Mouse (Mus musculus): ENCODE measurements around the gene 5530401A14Rik.

The 5530401A14Rik gene

DNA sequence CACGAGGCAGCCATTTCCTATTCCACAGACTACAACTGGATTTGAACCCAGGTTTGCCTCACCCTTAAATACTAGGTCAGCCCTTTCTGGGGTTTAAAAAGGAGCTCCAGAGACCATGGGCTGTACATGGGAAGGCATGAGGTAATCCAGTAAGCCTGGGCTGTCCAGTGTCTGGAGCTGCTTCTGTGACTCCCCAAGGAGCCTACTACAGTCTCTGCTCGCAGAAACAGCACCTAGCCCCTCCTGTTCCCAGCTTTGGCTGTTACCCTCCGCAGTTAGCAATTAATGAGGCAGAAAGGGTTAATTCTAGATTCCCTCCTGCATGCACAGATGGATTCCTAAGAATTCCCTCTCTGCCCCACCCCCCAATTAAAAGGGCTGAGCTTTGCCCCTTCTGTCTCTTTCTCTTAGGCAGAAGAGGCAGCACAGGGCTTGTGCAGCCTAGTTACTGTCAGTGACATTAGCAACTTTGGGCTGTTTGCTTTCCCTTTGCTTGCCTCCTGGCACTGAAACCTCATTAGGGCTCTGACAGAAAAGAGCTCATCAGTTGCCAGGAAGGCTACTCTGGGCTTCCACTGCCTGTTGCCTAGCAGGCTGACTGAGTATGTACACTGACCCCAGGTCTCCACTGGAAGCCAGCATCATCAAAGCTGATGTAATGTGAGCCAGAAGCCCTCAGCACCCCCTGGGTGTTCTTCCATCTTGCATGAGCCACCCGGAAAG, at the start of gene 5530401A14Rik:
Gene 5530401A14Rik (plus strand): TSS at position 424 of the 723 bp plus-strand sequence.
- DNase-seq (ENCODE audit: low read depth): no peak

DNA sequence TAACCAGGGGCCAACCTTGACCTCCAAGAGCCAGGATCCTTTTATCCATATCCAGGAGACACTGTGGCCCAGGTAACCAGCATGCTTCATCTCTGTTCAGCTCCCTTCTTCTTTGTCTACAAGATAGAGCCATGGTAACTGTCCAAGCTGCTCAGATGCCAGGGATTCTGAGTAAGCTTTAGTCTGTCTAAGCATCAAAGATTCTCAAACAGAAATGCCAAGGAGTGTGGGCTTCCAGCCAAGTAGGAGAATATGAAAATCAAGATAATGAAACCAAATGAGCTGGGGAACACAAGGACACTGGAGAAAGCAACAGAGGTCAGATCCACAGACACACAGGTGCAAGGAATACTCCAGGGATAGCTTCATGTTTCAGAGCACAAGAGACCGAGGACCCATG, 45.7 kb upstream of the 5530401A14Rik start:
- no peak for DNase-seq (ENCODE audit: low read depth)

DNA sequence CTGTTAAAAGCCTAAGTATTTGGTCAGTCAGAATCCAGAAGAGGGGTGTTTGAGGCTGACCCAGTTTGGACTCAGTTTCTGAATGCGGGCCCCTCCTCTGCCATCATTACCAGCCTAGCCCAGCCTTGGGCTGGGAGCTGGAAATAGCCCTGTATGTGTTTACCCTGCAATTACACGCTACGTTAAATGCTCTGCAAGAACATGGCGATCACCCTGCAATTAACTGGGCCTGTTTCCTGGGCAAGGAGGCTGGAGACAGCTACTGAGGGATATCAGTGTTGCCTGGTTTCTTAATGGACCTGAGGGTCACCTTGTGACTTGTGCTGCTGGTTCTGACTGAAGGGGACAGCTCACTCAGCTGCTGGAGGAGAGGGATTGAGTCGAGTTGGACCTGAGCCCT, 43.9 kb upstream of the 5530401A14Rik start:
- DNase-seq (ENCODE audit: low read depth): no peak

DNA sequence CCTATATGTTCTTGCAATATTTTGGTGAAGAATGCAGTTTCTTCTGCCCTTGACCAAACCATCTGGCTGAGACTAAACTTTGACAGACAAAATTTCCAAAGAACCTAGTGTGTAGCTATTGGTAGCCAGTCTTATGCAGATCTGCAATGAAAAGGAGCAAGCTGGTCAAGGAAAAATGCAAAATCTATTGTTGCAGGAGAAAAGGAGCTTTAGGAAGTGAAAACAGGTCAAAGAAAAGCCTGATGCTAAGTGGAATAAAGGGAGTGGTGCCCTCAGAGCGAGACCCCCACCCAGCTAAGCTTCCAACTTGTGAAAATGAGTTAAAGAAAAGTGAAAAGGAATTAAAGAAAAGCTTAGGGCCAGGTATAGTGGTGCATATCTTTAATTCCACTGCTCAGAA, 28.1 kb upstream of the 5530401A14Rik start:
- DNase-seq (ENCODE audit: low read depth): no peak

DNA sequence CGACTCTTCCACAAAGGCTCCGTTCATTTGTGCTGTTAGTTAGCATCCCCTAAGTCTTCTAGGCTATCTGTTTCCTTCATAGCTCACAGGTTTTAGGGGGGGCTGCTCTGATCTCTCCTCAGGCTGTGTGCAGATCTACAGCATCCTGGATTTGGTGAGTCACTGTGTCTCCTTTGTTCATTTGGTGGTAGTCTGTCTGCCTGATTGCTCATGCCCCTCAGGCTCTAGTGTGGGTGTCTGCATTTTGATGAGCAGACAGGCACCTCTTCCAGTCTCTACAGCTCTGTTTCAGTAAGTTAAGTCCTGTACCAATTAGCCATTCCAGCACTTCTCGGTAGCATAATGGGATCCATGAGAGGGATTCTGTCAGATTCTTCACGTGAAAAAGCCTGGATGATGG, 22.0 kb upstream of the 5530401A14Rik start:
- no peak for DNase-seq (ENCODE audit: low read depth)

DNA sequence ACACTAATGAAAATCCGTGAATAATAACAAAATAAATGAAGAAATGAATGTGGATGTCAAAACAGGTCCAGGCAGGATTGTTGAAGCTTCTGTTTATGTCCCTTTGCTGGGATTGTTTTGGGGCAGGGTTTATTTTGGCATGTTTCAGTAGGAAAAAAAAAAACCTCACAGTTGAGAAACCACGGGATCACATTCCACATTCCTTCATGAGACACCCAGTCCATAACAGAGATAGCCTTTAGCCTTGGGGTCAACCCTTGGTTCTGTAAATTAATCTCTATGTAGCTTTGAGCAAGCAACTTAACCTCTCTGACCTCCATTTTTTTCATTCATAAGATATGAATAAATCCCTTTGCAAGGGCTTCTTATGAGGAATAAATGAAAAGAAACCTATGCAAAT, 19.5 kb upstream of the 5530401A14Rik start:
- DNase-seq (ENCODE audit: low read depth): no peak

DNA sequence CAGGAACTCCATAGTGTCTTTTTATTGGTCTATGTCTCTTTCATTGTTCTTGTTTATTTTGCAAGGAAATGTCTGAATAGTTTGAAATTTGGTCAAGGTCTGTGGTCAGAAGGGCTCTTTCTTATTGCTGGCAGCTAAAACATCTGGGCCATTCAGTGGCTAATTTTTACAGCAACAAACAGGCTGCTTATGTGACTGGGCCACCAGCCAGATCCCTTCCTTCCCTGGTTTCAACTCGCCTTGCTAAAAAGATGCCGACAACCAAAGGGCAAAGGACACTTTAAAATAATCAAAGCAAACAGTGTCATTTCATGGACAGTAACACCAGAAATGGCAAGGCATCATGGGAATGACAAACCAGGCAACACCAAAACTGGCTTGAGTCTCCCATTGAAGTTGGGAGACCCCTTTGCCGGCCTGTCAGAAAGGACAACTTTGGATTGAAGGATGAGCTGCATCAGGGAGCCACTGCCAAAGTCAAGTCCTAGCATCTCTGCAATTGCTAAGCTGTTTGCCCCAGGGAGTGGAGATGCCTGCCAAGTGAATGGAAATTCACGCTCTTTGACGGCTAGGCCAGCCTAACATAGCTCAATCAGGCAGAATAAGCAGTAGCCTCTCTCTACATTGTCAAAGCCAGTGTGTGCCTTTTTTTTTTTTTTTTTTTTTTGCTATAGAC, 15.3 kb upstream of the 5530401A14Rik start:
- no peak for DNase-seq (ENCODE audit: low read depth)

DNA sequence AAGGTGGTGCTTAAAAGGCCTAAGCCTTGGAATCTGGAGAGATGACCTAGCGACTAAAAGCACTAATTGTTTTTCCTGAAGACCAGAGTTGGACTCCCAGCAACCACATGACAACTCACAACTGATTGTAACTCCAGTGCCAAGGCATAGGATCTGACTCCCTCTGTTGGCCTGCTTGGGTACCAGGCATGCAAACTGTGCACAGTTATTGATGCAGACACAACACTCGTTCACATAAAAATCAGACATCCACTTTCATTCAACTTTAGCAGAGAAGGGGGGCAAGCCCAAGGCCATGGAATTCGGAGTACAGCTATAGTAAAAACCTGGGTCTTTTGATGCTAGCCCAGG, 14.8 kb upstream of the 5530401A14Rik start:
- DNase-seq (ENCODE audit: low read depth): no peak

DNA sequence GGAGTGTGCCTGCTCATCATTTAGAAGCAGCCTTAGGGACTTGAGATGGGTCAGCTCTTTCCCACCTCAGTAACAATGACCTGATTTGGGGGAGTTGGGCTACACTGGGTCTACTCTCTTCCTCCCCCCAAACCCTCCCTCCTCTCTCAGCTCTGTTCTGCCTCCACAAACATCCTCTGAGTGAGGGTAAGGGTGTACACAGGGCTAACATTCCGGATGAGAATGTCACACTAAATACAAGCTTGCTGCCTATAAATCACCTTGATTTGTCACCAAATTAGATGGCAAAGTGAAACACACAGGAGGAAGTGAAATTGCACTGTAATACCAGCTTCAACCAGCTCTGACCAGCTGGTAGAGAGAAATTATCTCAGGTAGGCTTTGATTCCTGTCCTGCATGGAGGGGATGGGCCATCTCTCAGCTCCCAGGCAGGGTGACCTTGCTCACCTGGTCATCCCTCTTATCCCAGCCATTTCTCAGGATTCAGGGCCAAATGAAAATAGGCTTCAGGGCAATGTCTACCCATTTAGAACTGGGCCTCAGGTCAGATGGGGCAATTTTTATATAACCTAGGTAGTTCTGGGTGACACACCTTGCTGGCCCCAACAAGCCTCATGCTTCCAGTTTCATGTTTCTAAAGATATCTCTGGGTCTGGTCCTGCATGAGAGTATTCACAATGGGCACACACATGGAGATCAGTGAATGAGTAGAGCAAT, 12.5 kb upstream of the 5530401A14Rik start:
- DNase-seq (ENCODE audit: low read depth): no peak

DNA sequence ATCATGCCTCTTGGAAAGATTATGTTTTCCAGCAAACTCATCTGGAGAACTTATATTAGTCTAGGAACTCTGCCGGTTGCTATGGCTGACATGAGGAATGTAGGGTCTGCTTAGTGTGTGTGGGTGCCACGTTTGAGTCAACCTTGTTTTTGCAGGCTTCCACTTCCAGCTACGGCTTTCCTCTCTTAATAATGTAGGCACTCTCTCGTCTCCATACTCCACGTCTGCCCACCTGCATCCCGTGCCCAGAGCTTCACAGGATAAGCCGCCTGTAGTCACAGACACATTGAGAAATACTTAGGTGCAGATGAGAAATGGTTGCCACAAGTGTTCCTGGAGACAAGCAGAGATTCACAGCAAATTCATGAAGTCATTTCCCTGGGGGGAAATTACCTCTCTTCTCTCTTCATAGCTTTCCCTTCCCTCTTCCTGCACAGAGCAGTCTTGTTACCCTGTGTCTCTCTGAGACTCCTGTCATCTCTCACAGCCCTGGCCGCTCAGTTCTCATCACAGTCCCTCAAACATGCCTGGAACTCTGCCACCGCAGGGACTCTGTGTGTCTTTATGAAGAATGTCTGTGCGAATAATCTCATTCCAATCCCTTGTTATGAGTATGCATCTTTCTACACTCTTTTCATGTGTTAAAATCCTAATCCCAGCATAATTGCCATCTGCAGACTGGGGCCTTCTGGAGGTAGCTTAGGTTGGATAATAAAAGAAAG, 5.3 kb downstream of the 5530401A14Rik start:
- no peak for DNase-seq (ENCODE audit: low read depth)

DNA sequence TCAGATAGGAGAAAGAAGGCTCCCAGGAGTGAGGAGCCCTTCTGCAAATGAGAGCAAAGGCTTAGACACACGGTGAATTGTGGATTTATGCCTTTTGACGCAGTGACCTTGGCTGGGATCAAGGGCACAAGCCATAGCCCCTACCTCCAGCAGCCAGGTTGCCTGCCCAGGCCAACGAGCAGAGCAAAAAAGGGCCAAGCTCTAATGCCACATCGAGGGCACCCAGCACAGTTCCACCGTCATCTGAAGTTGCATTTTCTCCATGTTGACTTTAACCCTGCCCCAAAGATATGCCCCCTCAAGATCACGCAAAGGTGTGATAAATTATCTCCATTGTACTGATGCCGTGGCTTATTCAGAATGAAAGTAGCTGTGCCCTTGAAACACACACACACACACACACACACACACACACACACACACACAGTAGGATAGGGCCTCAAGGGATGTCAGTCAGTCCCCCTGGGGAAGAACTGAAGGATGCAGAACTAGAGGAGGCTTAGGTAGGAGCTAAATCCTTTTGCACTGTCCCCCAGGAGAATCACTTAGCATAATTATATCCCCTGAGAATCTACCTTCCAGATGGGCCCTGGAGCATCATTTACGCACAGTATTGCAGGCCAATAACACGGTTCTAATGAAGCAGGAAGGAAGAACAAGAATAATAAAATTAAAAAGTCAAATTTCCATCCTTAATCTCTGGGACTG, 11.2 kb downstream of the 5530401A14Rik start:
- DNase-seq (ENCODE audit: low read depth): no peak

DNA sequence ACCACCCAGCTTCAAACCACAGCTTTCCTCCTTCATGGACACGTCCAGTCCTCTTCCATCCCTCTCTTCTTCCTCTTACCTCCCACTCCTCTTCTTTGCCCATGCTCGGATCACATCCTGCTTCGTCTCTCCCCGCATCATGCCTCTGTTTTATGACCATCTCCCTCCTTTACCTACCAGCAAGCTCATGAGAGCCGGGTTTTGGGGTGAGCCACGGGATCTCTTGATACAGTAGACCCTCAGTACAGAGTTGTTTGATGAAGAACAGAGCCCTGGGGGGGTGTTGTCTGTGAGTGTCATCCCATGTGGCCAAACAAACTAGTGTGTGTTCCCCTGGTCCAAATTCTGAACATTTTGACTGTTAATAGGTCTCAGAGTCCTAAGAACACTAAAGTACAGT, 36.0 kb downstream of the 5530401A14Rik start:
- DNase-seq (ENCODE audit: low read depth): no peak

DNA sequence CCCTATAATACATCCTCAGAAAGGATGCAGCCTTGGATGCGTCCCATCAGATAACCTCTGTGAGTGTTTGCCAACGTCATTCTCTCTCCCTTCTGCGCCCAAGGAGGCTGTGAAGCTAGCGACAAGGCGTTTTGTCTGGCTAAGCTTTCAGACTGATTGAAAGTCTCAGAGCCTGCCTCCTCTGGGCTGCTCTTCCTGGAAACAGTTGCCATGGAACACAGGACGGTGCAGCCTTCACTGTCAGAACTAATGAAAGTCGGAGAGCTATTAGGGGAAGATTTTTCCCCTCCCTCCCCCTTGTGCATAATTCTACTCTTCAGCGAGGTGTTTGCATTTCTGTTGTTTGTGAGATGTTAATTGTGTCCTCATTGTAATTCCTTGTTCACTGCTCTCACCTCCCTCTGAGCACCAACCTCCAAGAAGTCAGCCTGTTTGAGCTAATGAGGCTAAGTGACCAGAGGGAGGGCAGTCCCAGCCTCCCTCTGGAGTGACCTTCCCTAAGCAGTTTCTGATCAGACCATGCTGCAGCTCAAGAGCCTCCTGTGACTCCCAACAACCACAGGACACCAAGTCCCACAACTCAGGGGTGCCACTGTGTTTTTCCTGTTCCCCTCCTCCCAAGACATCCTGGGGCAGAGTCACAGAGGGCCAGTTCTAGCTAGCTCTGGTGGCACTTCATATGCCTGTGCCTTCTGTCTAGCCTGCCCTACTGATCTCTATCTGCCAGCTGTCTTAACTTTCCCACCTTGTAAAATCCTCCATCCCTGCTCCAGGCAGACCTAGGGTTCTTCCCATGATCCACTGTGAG, 37.3 kb downstream of the 5530401A14Rik start:
- no peak for DNase-seq (ENCODE audit: low read depth)

DNA sequence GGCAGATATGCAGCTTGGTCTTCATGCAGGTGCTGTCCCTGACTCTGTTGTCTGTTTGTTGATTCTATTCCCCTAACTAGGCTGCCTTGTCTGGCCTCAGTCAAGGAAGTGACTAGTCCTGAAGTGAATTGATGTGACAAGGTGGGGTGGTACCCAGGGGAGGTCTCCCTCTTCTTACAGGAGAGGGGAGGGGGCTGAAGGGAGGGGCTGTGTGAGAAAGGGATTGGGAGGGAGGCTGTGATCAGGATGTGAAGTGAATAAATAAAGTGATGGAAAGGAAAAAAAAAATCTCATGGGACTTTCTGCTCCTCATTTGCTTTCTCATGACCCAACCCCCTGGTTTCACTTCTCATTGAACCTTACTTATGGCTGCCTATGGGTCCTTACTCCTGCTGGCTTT, 41.8 kb downstream of the 5530401A14Rik start:
- no peak for DNase-seq (ENCODE audit: low read depth)

DNA sequence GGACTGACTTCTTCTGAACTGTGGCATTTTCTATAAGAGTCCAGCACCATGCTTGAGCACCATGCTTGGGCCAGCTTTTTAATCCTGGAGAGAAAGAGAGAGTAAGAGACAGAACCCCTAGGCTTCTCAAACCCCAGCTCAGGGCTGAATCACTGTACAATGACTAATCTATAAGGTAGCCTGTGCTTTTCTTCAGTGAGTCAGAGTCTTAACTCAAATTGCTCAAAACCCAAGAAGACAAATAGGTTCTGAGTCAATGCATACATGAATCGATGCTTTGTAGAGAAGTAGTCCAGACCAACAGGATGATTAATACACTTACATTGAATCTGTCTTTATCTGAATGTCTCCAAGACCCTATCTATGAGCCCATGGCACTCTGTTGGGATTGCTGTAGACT, 48.3 kb downstream of the 5530401A14Rik start:
- DNase-seq (ENCODE audit: low read depth): no peak

DNA sequence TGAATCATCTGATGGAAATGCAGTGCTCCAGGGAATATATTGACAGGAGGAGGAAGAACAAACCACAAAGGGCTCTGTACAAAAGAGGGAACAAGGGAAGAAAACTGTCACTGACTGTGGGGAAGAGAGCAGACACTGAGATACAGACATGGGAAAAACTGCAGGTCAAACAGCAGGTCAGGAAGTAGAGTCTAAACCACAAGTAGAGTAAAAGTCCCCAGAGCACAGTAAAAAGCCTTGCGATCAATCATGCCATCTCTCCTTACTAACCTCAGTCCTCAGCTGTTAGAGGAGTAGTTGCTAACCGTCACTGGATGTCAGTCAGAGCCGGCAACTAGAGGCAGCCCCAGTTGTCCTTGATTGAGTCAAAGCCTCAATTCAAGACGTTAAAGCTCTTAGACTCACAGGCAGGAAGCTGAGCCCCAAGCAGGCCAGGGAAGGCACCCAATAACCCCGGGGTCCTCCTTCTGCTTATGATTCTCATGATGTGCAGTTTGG, 49.0 kb downstream of the 5530401A14Rik start:
- no peak for DNase-seq (ENCODE audit: low read depth)

DNA sequence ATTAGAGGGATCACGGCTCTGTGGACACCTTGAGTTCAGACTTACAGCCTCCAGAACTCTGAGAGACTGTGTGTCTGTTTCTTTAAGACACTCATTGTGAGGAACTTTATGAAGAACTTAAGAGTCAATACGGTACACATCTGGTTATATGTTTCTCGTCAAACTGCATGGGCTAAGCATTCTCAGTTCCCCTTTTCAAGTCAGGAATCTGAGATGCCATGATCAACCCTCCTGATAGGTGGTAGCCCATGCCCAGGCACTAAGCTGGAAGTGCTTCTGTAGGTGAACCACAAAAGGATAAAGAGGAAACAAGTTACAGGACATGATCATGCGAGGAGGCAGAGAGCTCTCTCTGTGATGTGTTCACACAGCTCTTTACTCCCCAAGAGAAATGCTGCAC, 52.6 kb downstream of the 5530401A14Rik start:
- no peak for DNase-seq (ENCODE audit: low read depth)

DNA sequence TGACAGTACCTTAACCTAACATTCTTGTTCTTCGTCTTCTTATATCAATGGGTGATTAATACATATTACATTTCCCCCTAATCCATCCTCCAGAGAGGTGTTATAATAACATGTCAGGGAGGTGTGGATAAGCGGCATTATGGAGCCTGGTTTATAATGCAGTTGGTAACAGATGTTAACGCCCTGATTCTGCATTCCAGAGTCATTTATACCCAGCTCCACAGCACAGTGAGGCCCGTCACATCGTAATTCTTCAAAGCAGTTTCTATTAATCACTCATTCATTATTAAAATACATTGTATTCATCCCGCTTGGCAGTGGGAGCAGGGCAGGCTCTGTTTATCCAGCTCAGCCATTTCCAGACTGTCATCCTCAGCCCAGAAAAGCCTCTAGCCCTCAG, 55.0 kb downstream of the 5530401A14Rik start:
- no peak for DNase-seq (ENCODE audit: low read depth)

DNA sequence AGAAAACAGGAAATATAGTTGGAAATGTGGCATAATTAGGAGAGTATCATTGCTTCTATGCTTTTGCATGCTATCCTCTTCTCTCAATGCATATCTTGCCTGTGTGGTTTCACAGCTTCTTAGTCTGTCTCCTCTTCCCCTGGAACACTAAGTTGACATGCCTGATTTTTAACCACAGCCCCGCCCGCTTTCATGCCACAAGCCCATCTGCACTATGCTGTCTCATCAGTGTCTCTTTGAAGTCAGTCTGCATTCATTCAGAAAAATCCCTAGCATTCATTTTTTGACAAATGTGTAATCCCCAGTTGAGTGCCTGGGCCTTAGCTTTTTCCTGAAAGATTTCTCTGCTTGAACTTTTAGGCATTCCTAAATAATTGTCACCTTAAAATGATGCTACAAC, 62.6 kb downstream of the 5530401A14Rik start:
- DNase-seq (ENCODE audit: low read depth): no peak

DNA sequence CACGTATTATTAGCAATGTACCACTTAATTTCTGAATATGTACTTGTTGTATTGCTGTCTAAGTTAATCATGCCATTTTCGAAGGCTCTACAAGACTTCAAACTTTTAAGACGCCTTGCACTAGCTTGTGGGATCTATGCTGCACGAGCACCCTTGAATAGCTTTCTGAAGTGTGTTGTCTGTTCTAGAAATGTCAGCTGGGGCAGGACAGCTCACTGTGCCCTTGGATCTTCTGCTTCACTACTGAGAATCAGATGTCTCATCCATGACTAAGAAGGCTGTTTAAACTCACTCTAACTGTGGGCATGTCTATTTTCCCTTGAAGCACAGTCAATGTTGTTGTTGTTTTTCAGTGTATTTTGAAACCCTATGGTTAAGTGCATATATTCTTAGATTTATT, 63.2 kb downstream of the 5530401A14Rik start:
- DNase-seq (ENCODE audit: low read depth): no peak

DNA sequence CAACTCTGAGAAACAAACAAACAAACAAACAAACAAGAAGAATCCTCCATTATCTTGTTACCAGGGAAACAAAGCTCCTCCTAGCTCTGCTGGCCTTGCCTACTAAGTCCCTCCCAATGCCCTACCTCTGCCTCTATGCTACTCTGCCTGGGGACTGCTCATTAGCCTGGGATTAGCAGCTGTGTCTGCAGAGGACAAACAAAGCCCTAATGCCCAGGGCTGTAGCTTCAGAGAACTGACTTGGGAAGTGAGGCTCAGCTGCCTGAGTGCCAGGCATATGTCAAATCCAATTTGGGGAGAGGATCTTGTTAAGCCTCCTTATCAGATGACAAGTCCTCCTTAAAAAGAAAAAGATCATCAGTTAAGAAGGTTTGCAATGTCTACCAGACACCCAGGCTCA, 65.9 kb downstream of the 5530401A14Rik start:
- no peak for DNase-seq (ENCODE audit: low read depth)

All from induced T-regulatory cell, adult 2 months (primary cell).